Mouse (Mus musculus) forebrain, embryonic 13.5 days (tissue): ENCODE measurements around the gene Vps52. TPM values are rescaled to one million over a fixed set of nuclear protein-coding genes. Genes with fewer than 3 reads are reported as not detected.
A peak's percentile ranks its signal among the peaks of the same experiment; 100 is the strongest.

ENCODE experiments used
- ATAC-seq: fragments of 200-750 bp; cut with Nextera tagmentation; 2 replicates; pipeline ENCODE4 v1.8.0; 2017
- H3K27ac ChIP-seq: fragments of 300-500 bp; sonication (generic); 2 replicates; pipeline ENCODE4 v1.5.1; 2015; ENCODE audit warnings: inconsistent platforms, mild to moderate bottlenecking, moderate library complexity
- H3K27me3 ChIP-seq: fragments of 300-500 bp; sonication (generic); 2 replicates; pipeline ENCODE4 v1.6.1; 2015; ENCODE audit warnings: mild to moderate bottlenecking, inconsistent platforms
- H3K36me3 ChIP-seq: fragments of 300-500 bp; sonication (generic); 2 replicates; pipeline ENCODE4 v1.6.1; 2015; ENCODE audit warnings: mild to moderate bottlenecking, inconsistent platforms; ENCODE audit not compliant: poor library complexity, severe bottlenecking
- H3K4me1 ChIP-seq: fragments of 300-500 bp; sonication (generic); 2 replicates; pipeline ENCODE4 v1.6.1; 2015; ENCODE audit warnings: inconsistent platforms
- H3K4me2 ChIP-seq: fragments of 300-500 bp; sonication (generic); 2 replicates; pipeline ENCODE4 v1.6.1; 2015; ENCODE audit warnings: inconsistent platforms, mild to moderate bottlenecking, moderate library complexity
- H3K4me3 ChIP-seq: fragments of 300-500 bp; sonication (generic); 2 replicates; pipeline ENCODE4 v1.5.1; 2015; ENCODE audit warnings: mild to moderate bottlenecking, inconsistent platforms
- H3K9ac ChIP-seq: fragments of 300-500 bp; sonication (generic); 2 replicates; pipeline ENCODE4 v1.6.1; 2015; ENCODE audit warnings: mild to moderate bottlenecking, inconsistent platforms
- H3K9me3 ChIP-seq: fragments of 300-500 bp; sonication (generic); replicated peaks from 2 replicates; pipeline ENCODE4 v1.6.1; 2016; ENCODE audit warnings: inconsistent platforms
- whole genome bisulfite sequencing: fragments of 180-500 bp; shearing (Covaris S2); methylation state at CpG from one replicate; pipeline ENCODE4 v1.1.7; 2015; 5-methylcytosine and 5-hydroxymethylcytosine counted together
- polyA plus RNA-seq: library from polyadenylated mRNA; unstranded; fragments of >200 nt; fragmentation: Nextera tagmentation; extraction: Ambion mirVana; gene quantifications from 2 replicates; pipeline ENCODE4 v1.2.1, GENCODE M21; 2015

The Vps52 gene
- polyA plus RNA-seq, 1 experiment from 2014 or later = 61.4 TPM

- H3K27ac ChIP-seq = no peak overlapping the region
- no peak for ATAC-seq
- no peak overlapping the region for H3K4me2 ChIP-seq
- no peak overlapping the region for H3K4me3 ChIP-seq
- H3K36me3 ChIP-seq = peaks cover 79% of the 10 kb centered on the region
- WGBS = 94% methylated on average over 7 of the region's 7 CpGs
- H3K27me3 ChIP-seq = no peaks in the 10 kb centered on the region
- H3K9me3 ChIP-seq = no peaks in the 10 kb centered on the region
- H3K4me1 ChIP-seq = 0 out of 2 replicates have a peak, but pooled peaks cover under 1% of the 10 kb centered on the region
- no peak overlapping the region for H3K9ac ChIP-seq
Measured at GRCm38 (mm10) chr17:33962876-33963275, 7.3 kb downstream of the Vps52 start.

- H3K36me3 ChIP-seq = peaks cover 55% of the 10 kb centered on the region
- H3K27ac ChIP-seq = no peak overlapping the region
- no peak overlapping the region for H3K4me3 ChIP-seq
- ATAC-seq = no peak
- H3K9ac ChIP-seq = no peak overlapping the region
- no peaks in the 10 kb centered on the region for H3K4me1 ChIP-seq
- no peaks in the 10 kb centered on the region; the same call in 1 of the 2 replicates for H3K9me3 ChIP-seq
- H3K27me3 ChIP-seq = no peaks in the 10 kb centered on the region
- no peak overlapping the region for H3K4me2 ChIP-seq
- 93% methylated on average over 17 of the region's 17 CpGs for WGBS
Measured at GRCm38 (mm10) chr17:33965082-33965845, 9.7 kb downstream of the Vps52 start.

DNA sequence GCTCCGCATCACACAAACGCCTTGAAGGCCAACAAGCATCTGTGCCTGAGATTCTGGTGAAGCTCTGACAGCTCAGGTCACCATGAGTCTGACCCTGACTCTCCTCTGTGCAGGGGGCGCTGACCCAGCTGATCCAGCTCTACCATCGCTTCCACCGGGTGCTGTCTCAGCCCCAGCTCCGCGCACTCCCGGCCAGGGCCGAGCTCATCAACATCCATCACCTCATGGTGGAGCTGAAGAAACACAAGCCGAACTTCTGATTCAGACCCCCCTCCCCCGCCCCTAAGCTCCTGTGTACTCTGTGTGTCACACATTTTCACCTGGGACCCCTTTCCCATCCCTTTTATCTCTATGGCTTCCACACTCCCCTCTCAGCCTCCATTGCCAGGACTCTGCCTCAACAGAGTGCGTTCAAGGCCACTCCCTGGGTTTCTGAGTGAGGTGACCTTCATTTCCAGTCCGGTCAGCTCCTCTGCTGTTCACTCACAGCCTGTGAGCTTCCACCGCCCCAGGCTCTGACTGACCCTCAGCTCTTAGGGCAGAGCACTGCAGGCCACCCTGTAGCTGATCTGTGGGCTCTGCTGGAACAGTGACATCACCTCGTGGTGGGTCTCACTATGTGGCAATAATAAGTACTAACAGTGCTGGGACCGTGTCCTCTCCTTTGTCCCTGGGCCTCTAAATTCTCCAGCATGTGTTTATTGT lies 10.4 kb downstream of the Vps52 start:
- H3K4me3 ChIP-seq = no peak overlapping the region

GRCm38 (mm10) chr17:33968489-33968888 lies 12.9 kb downstream of the Vps52 start:
- Histone ChIP-seq H3K9ac (no peak overlapping the region), H3K9me3 (no peaks in the 10 kb centered on the region; the same call in 1 of the 2 replicates), H3K4me2 (no peak overlapping the region), H3K4me1 (no peaks in the 10 kb centered on the region), H3K36me3 (peaks cover 23% of the 10 kb centered on the region), H3K27ac (no peak overlapping the region), H3K27me3 (peaks cover 13% of the 10 kb centered on the region; the same call in 1 of the 2 replicates), H3K4me3 (no peak overlapping the region)
- peak; percentile 80 for ATAC-seq
- WGBS = 6% methylated on average over 9 of the region's 9 CpGs

More for the DNA sequence above, 10.4 kb downstream of the Vps52 start:
- Histone ChIP-seq H3K4me2 (no peak overlapping the region), H3K27ac (no peak overlapping the region), H3K9me3 (no peaks in the 10 kb centered on the region; the same call in 1 of the 2 replicates), H3K27me3 (no peaks in the 10 kb centered on the region), H3K36me3 (peaks cover 48% of the 10 kb centered on the region), H3K4me1 (no peaks in the 10 kb centered on the region), H3K9ac (no peak overlapping the region)
- 92% methylated on average over 16 of the region's 16 CpGs for WGBS
- ATAC-seq = no peak

GRCm38 (mm10) chr17:33968927-33969326 lies 13.3 kb downstream of the Vps52 start:
- Histone ChIP-seq H3K36me3 (peaks cover 19% of the 10 kb centered on the region), H3K4me3 (no peak overlapping the region), H3K9me3 (no peaks in the 10 kb centered on the region; the same call in 1 of the 2 replicates), H3K4me1 (no peaks in the 10 kb centered on the region), H3K27ac (no peak overlapping the region), H3K27me3 (peaks cover 13% of the 10 kb centered on the region; the same call in 1 of the 2 replicates), H3K4me2 (no peak overlapping the region), H3K9ac (no peak overlapping the region)
- ATAC-seq = peak; percentile 48
- 32% methylated on average over 5 of the region's 5 CpGs for WGBS

- Histone ChIP-seq H3K4me3 (no peak overlapping the region), H3K9me3 (no peaks in the 10 kb centered on the region; the same call in 1 of the 2 replicates), H3K27ac (no peak overlapping the region), H3K9ac (no peak overlapping the region), H3K27me3 (peaks cover 15% of the 10 kb centered on the region), H3K4me1 (no peaks in the 10 kb centered on the region), H3K4me2 (no peak overlapping the region), H3K36me3 (peaks cover 17% of the 10 kb centered on the region)
- ATAC-seq = no peak
- WGBS = 79% methylated on average over 4 of the region's 4 CpGs
Measured at GRCm38 (mm10) chr17:33969394-33969793, 13.8 kb downstream of the Vps52 start.

DNA sequence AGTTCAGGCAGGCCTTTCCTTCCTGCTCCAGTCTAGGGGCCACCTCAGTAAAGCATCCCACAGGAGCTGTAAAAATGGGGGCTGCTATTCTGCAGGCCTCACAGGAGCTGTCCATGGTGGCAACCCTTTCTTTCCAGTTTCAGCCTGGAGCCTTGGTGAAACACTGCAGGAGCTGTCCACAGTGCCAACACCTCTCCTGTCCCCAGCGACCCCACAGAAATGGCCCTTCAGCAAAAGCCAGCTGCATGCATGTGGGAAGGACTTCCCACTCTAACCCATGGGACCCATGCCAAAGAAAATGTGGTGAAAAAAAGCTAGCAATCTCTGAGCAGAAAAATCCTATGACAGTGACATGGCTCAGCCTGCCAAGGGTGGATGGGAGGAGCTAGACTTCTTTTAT lies 17.1 kb downstream of the Vps52 start:
- Histone ChIP-seq H3K9ac (peak overlapping the region; percentile 21; the same call in 1 of the 2 replicates), H3K4me3 (no peak overlapping the region), H3K4me2 (no peak overlapping the region), H3K36me3 (no peaks in the 10 kb centered on the region), H3K27ac (no peak overlapping the region), H3K9me3 (no peaks in the 10 kb centered on the region; the same call in 1 of the 2 replicates), H3K27me3 (peaks cover 40% of the 10 kb centered on the region), H3K4me1 (no peaks in the 10 kb centered on the region)
- WGBS = 24% methylated on average over 1 of the region's 1 CpGs
- ATAC-seq = no peak

GRCm38 (mm10) chr17:33973572-33973971 lies 18.0 kb downstream of the Vps52 start:
- Histone ChIP-seq H3K4me3 (no peak overlapping the region), H3K27me3 (peaks cover 48% of the 10 kb centered on the region), H3K36me3 (no peaks in the 10 kb centered on the region), H3K9ac (no peak overlapping the region), H3K4me2 (no peak overlapping the region), H3K4me1 (peaks cover 8% of the 10 kb centered on the region), H3K9me3 (no peaks in the 10 kb centered on the region; the same call in 1 of the 2 replicates), H3K27ac (no peak overlapping the region)
- ATAC-seq = no peak
- 68% methylated on average over 3 of the region's 3 CpGs for WGBS

- WGBS = 2% methylated on average over 57 of the region's 57 CpGs
- H3K27me3 ChIP-seq = peaks cover 61% of the 10 kb centered on the region
Measured at GRCm38 (mm10) chr17:33977861-33978557, 22.4 kb downstream of the Vps52 start.

GRCm38 (mm10) chr17:33978631-33979031 lies 23.0 kb downstream of the Vps52 start:
- no peaks in the 10 kb centered on the region for H3K9me3 ChIP-seq
- WGBS = 0% methylated on average over 17 of the region's 17 CpGs
- H3K9ac ChIP-seq = peak overlapping the region; percentile 45; the same call in 1 of the 2 replicates
- peak overlapping the region; percentile 58 for H3K4me2 ChIP-seq
- no peak overlapping the region for H3K27ac ChIP-seq
- H3K27me3 ChIP-seq = peaks cover 58% of the 10 kb centered on the region
- peak overlapping the region; percentile 31 for H3K4me3 ChIP-seq
- ATAC-seq = no peak
- no peaks in the 10 kb centered on the region for H3K36me3 ChIP-seq
- peaks cover 24% of the 10 kb centered on the region for H3K4me1 ChIP-seq

More at GRCm38 (mm10) chr17:33977861-33978557, 22.4 kb downstream of the Vps52 start:
- H3K4me3 ChIP-seq = peak overlapping the region; percentile 31
- H3K36me3 ChIP-seq = no peaks in the 10 kb centered on the region
- H3K4me1 ChIP-seq = peaks cover 24% of the 10 kb centered on the region
- peak overlapping the region; percentile 45 for H3K9ac ChIP-seq
- H3K27ac ChIP-seq = no peak overlapping the region
- H3K4me2 ChIP-seq = peak overlapping the region; percentile 58
- H3K9me3 ChIP-seq = no peaks in the 10 kb centered on the region
- no peak for ATAC-seq

- no peak overlapping the region for H3K4me2 ChIP-seq
- H3K9me3 ChIP-seq = no peaks in the 10 kb centered on the region
- ATAC-seq = no peak
- H3K27me3 ChIP-seq = peaks cover 55% of the 10 kb centered on the region
- H3K27ac ChIP-seq = no peak overlapping the region
- 76% methylated on average over 6 of the region's 6 CpGs for WGBS
- no peaks in the 10 kb centered on the region for H3K36me3 ChIP-seq
- H3K4me3 ChIP-seq = no peak overlapping the region
- peaks cover 24% of the 10 kb centered on the region for H3K4me1 ChIP-seq
- H3K9ac ChIP-seq = no peak overlapping the region
Measured at GRCm38 (mm10) chr17:33979512-33980050, 24.0 kb downstream of the Vps52 start.
